Mouse (Mus musculus) CH12.LX (cell line): ENCODE data around the gene Rtn4rl2. TPM values are rescaled to one million over a fixed set of nuclear protein-coding genes. Genes with fewer than 3 reads are reported as not detected.

Source experiments
- DNase-seq: peaks from one replicate; pipeline ENCODE4 v3.0.0-alpha.2; 2013; ENCODE audit errors: extremely low read depth
- H3K27ac ChIP-seq: 2 replicates; pipeline ENCODE4 v1.5.1; 2012; ENCODE audit warnings: low read depth, mild to moderate bottlenecking, control low read depth, moderate library complexity; ENCODE audit not compliant: insufficient read depth
- H3K27me3 ChIP-seq: replicated peaks from 2 replicates; pipeline ENCODE3; 2012; ENCODE audit warnings: inconsistent platforms
- H3K36me3 ChIP-seq, 2 experiments: replicated peaks in 1 of 2; 2 replicates each; pipeline versions ENCODE3 to v1.6.1; 2012; ENCODE audit warnings: inconsistent platforms in 1 of 2, low read length in 1 of 2, mild to moderate bottlenecking in 1 of 2, mixed read lengths in 1 of 2, moderate library complexity in 1 of 2; ENCODE audit not compliant: control insufficient read depth in 1 of 2, insufficient read depth in 1 of 2
- H3K4me1 ChIP-seq, 2 experiments: 2 replicates each; pipeline ENCODE4 v1.6.1; 2012; ENCODE audit warnings: inconsistent platforms in 1 of 2, moderate library complexity in 1 of 2; ENCODE audit not compliant: insufficient read depth in 2 of 2, control insufficient read depth in 1 of 2
- H3K4me2 ChIP-seq: 2 replicates; pipeline ENCODE4 v1.6.1; 2012; ENCODE audit warnings: low read depth, mild to moderate bottlenecking, control low read depth; ENCODE audit not compliant: poor library complexity, insufficient read depth, severe bottlenecking
- H3K4me3 ChIP-seq, 3 experiments: fragments of 150-350 bp in 1 of 3; sonication (generic) in 1 of 3; replicated peaks in 1 of 3; 2 replicates each; pipeline versions ENCODE3 to v1.5.1; 2011 to 2012; ENCODE audit warnings: low read depth in 2 of 3, low read length in 2 of 3, mild to moderate bottlenecking in 2 of 3, moderate library complexity in 2 of 3, control low read depth in 1 of 3, improper control_type of control experiment in 1 of 3, inconsistent platforms in 1 of 3, mixed read lengths in 1 of 3; ENCODE audit not compliant: poor library complexity in 1 of 3
- H3K79me2 ChIP-seq: replicated peaks from 2 replicates; pipeline ENCODE4 v1.6.1; 2012; ENCODE audit warnings: mild to moderate bottlenecking, moderate library complexity; ENCODE audit not compliant: control insufficient read depth, poor library complexity, insufficient read depth, severe bottlenecking; ENCODE audit errors: extremely low read depth
- H3K9ac ChIP-seq: 2 replicates; pipeline ENCODE4 v1.6.1; 2012; ENCODE audit warnings: low read depth, mild to moderate bottlenecking, control low read depth, moderate library complexity; ENCODE audit not compliant: insufficient read depth
- H3K9me3 ChIP-seq: replicated peaks from 2 replicates; pipeline ENCODE3; 2012; ENCODE audit warnings: low read length, inconsistent platforms, mixed read lengths
- CTCF ChIP-seq, 2 experiments: IDR thresholded peaks in 1 of 2; conservative IDR thresholded peaks in 1 of 2; 2 replicates each; pipeline ENCODE4 v1.5.1; 2011 to 2012; ENCODE audit warnings: low read depth in 2 of 2, low read length in 2 of 2, improper control_type of control experiment in 1 of 2, inconsistent platforms in 1 of 2, mild to moderate bottlenecking in 1 of 2, moderate library complexity in 1 of 2
- E2F4 ChIP-seq: IDR thresholded peaks from 2 replicates; pipeline ENCODE4 v1.6.1; 2011; ENCODE audit warnings: low read depth, low read length, improper control_type of control experiment; ENCODE audit not compliant: insufficient replicate concordance
- ELF1 ChIP-seq: IDR thresholded peaks from 2 replicates; pipeline ENCODE4 v1.6.1; 2014; ENCODE audit warnings: low read depth, mild to moderate bottlenecking, inconsistent platforms, low read length, improper control_type of control experiment
- EP300 ChIP-seq: IDR thresholded peaks from 2 replicates; pipeline ENCODE4 v1.6.1; 2011; ENCODE audit warnings: low read length, improper control_type of control experiment
- HCFC1 ChIP-seq: IDR thresholded peaks from 2 replicates; pipeline ENCODE4 v1.6.1; 2012; ENCODE audit warnings: low read depth, mild to moderate bottlenecking, inconsistent platforms, low read length, improper control_type of control experiment
- JUND ChIP-seq: conservative IDR thresholded peaks from 2 replicates; pipeline ENCODE4 v1.6.1; 2011; ENCODE audit warnings: low read depth, low read length, improper control_type of control experiment
- MAZ ChIP-seq: IDR thresholded peaks from 2 replicates; pipeline ENCODE4 v1.6.1; 2012; ENCODE audit warnings: low read depth, mild to moderate bottlenecking, inconsistent platforms, low read length, improper control_type of control experiment, moderate library complexity
- MYC ChIP-seq: IDR thresholded peaks from 2 replicates; pipeline ENCODE4 v1.6.1; 2011; ENCODE audit warnings: low read depth, mild to moderate bottlenecking, improper control_type of control experiment, low read length
- NELFE ChIP-seq: IDR thresholded peaks from 2 replicates; pipeline ENCODE4 v1.6.1; 2011; ENCODE audit warnings: low read depth, low read length, improper control_type of control experiment
- NRF1 ChIP-seq: IDR thresholded peaks from 2 replicates; pipeline ENCODE4 v1.6.1; 2014; ENCODE audit warnings: low read depth, mild to moderate bottlenecking, inconsistent platforms, low read length, improper control_type of control experiment, moderate library complexity
- POLR2A ChIP-seq: IDR thresholded peaks from 2 replicates; pipeline ENCODE4 v1.6.1; 2011; ENCODE audit warnings: low read depth, mild to moderate bottlenecking, improper control_type of control experiment, low read length
- POLR2AphosphoS2 ChIP-seq: IDR thresholded peaks from 2 replicates; pipeline ENCODE4 v1.6.1; 2011; ENCODE audit warnings: low read depth, low read length, improper control_type of control experiment
- RAD21 ChIP-seq: IDR thresholded peaks from 2 replicates; pipeline ENCODE4 v1.6.1; 2011; ENCODE audit warnings: low read depth, mild to moderate bottlenecking, low read length, improper control_type of control experiment, moderate library complexity
- SIN3A ChIP-seq: IDR thresholded peaks from 2 replicates; pipeline ENCODE4 v1.6.1; 2012; ENCODE audit warnings: low read length, improper control_type of control experiment, inconsistent platforms
- SMC3 ChIP-seq: IDR thresholded peaks from 2 replicates; pipeline ENCODE4 v1.6.1; 2011; ENCODE audit warnings: low read depth, low read length, improper control_type of control experiment
- TBP ChIP-seq: conservative IDR thresholded peaks from 2 replicates; pipeline ENCODE4 v1.6.1; 2011; ENCODE audit warnings: low read depth, low read length, improper control_type of control experiment
- TCF12 ChIP-seq: IDR thresholded peaks from 2 replicates; pipeline ENCODE4 v1.6.1; 2014; ENCODE audit warnings: low read depth, mild to moderate bottlenecking, inconsistent platforms, low read length, improper control_type of control experiment
- UBTF ChIP-seq: IDR thresholded peaks from 2 replicates; pipeline ENCODE4 v1.6.1; 2012; ENCODE audit warnings: low read depth, mild to moderate bottlenecking, inconsistent platforms, low read length, improper control_type of control experiment, moderate library complexity
- USF2 ChIP-seq: conservative IDR thresholded peaks from 2 replicates; pipeline ENCODE4 v1.6.1; 2011; ENCODE audit warnings: low read depth, low read length, improper control_type of control experiment
- ZC3H11A ChIP-seq: IDR thresholded peaks from 2 replicates; pipeline ENCODE4 v1.6.1; 2012; ENCODE audit warnings: low read depth, mild to moderate bottlenecking, inconsistent platforms, low read length, improper control_type of control experiment
- dilution Hi-C: fragments of 300-500 bp; cut with MboI; formaldehyde crosslinking; loops from 2 replicates; pipeline ENCODE4 v1.14.3; 2020; ENCODE audit warnings: low sequenced_read_pairs; ENCODE audit not compliant: extremely low pct_unique_long_range_greater_than_20kb, extremely low pct_ligation_motif_present
- in situ Hi-C: fragments of 300-500 bp; cut with MboI; formaldehyde crosslinking; loops from 3 replicates; pipeline ENCODE4 v1.14.3; 2019; ENCODE audit warnings: low sequenced_read_pairs, low pct_ligation_motif_present, low pct_unique_long_range_greater_than_20kb, mixed read lengths
- polyA plus RNA-seq: library from polyadenylated mRNA; unstranded; fragments of >175 nt; gene quantifications from 2 replicates; pipeline ENCODE4 v1.2.1, GENCODE M21; 2012; ENCODE audit warnings: low read depth; ENCODE audit not compliant: insufficient read length
- total RNA-seq, 2 experiments: library from RNA; depleted of rRNA; stranded (reverse); fragments of 300-350 nt in 1 of 2; fragments of >200 nt in 1 of 2; gene quantifications; 2 replicates each; pipeline ENCODE4 v1.2.3; 2012 to 2014

Rtn4rl2 gene
- total and polyA plus RNA-seq, 3 experiments: not detected

DNA sequence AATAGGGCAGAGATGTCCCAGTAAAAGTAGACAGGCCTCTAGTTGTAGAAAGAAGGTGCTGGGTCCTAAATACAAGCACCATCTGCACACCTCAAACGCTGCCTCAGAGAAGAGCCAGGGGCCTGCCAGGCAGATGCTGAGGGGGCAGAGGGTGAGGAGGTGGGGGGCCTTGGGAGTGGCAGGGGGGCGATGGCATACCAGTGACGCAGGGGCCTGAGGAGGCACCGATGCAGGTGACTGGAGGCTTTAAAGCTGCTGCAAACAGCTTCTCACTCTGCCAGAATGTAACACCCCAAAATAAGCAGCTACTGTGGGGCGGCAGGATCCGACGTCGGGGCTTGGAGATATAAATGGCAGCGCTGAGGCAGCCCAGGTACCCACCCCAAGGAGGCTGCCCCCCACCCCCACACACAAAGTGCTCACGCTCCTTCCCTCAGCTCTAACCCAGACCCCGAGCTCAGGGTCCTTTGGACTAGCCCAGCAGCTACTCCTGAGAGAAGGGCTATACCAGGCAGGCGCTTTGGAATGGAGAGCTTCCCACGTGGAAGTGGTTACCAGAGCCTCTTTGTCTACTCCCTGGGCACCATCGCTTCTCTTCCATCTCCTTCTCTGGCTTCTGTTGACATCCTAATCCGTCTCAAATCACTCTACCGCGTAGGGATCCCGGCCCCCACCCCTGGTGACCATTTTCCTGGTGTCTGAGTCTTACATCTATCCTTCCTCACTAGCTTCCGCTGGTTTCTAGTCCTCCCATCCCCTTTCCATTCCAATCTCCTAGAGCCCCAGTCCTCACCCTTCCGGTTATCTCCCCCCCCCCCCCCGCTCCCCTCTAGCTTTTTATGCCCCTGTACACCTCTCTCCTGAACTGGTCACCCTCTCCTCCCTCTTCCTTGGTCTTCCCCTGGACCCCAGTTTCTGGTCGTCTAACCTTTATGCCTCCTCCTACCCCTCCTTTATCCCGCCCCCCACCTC is 1.1 kb downstream of the Rtn4rl2 start:
- Histone ChIP-seq H3K27me3 (peaks cover 30% of the 10 kb centered on the region), H3K9me3 (peaks cover 4% of the 10 kb centered on the region), H3K36me3 (no peaks in the 10 kb centered on the region), H3K9ac (no peak overlapping the region), H3K27ac (no peak overlapping the region), H3K4me3 (no peak overlapping the region), H3K4me2 (no peak overlapping the region), H3K4me1 (peaks cover 0 to 24% of the 10 kb centered on the region in 2 experiments; a peak in 3 of 4 replicates), H3K79me2 (no peaks in the 10 kb centered on the region)
- no peak for DNase-seq
- in situ Hi-C loops (loop anchor here (25.0 kb wide), 1 partner anchor 352 kb away; no protein-coding TSS in a partner anchor), dilution Hi-C loops (no loop called here)
- no peak for TF ChIP-seq USF2
- no peak for TF ChIP-seq MYC

DNA sequence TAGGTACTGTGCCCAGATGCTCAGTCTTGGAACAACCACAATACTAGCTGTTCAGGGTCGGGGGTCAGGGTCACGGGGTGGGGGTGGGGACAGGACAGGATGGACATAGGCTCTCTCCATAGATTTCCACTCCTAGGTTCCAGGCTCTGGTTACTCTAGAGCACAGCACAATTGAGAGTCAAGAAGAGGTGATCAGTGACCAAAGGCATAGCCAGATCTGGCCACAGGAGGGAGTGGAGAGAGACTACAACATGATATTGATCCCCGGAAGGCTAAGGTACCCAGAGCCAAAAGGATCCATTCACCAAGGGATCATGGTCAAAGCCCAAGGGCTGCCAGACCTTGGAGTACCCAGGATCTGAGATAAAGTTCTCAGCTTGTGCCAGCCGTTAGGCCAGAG is 1.9 kb downstream of the Rtn4rl2 start:
- TF ChIP-seq MAZ: no peak
- TF ChIP-seq RAD21: no peak
- TF ChIP-seq CTCF (conservative IDR thresholded peaks at IDR 0.05 in 1 of 2, IDR thresholded peaks at IDR 0.05 in 1 of 2; ENCODE audit: low read depth in 2 of 2, low read length in 2 of 2): peak in 1 of 2 experiments; percentile 10; a peak in 1 of 4 replicates
- TF ChIP-seq, all 38 proteins: peak for 1
- Histone ChIP-seq H3K9me3 (peaks cover 4% of the 10 kb centered on the region), H3K27me3 (peaks cover 31% of the 10 kb centered on the region), H3K4me3 (no peak overlapping the region), H3K4me1 (peaks cover 3 to 29% of the 10 kb centered on the region in 2 experiments), H3K27ac (no peak overlapping the region), H3K36me3 (no peaks in the 10 kb centered on the region), H3K9ac (no peak overlapping the region), H3K4me2 (no peak overlapping the region), H3K79me2 (no peaks in the 10 kb centered on the region)
- in situ Hi-C loops: loop anchor here (25.0 kb wide), 1 partner anchor 353 kb away; no protein-coding TSS in a partner anchor
- DNase-seq: no peak
- dilution Hi-C loops: no loop called here

- H3K27me3 ChIP-seq: peaks cover 27% of the 10 kb centered on the region
- H3K4me3 ChIP-seq: no peak overlapping the region
- no peak overlapping the region for H3K4me2 ChIP-seq
- peaks cover 3 to 22% of the 10 kb centered on the region in 2 experiments for H3K4me1 ChIP-seq
- dilution Hi-C loops: no loop called here
- TF ChIP-seq E2F4: no peak
- TF ChIP-seq MYC: no peak
- no peak for TF ChIP-seq ZC3H11A
- no peak for TF ChIP-seq UBTF
- TF ChIP-seq POLR2A: no peak
- TF ChIP-seq TBP: no peak
- no peak for TF ChIP-seq NELFE
- TF ChIP-seq POLR2AphosphoS2: no peak
- TF ChIP-seq RAD21: no peak
- TF ChIP-seq ELF1: no peak
- TF ChIP-seq SIN3A: no peak
- no peak for TF ChIP-seq NRF1
- no peak for TF ChIP-seq SMC3
- TF ChIP-seq JUND: no peak
- TF ChIP-seq EP300: no peak
- no peak for TF ChIP-seq HCFC1
- no peak for TF ChIP-seq TCF12
- in situ Hi-C loops: loop anchor here (25.0 kb wide), 1 partner anchor 353 kb away; no protein-coding TSS in a partner anchor
- peaks cover 4% of the 10 kb centered on the region for H3K9me3 ChIP-seq
- H3K36me3 ChIP-seq: no peaks in the 10 kb centered on the region
- no peaks in the 10 kb centered on the region for H3K79me2 ChIP-seq
- no peak overlapping the region for H3K27ac ChIP-seq
- DNase-seq: no peak
- H3K9ac ChIP-seq: no peak overlapping the region
Measured at GRCm38 (mm10) chr2:84883942-84884341, 2.6 kb downstream of the Rtn4rl2 start.
